Mouse (Mus musculus) heart, embryonic 11.5 days (tissue): ENCODE data around the gene Litaf. TPM values are rescaled to one million over a fixed set of nuclear protein-coding genes. Genes with fewer than 3 reads are reported as not detected.

Source experiments
- ATAC-seq: fragments of 200-750 bp; cut with Nextera tagmentation; replicated peaks from 2 replicates; pipeline ENCODE4 v1.8.0; 2017; ENCODE audit warnings: moderate library complexity; ENCODE audit not compliant: insufficient number of reproducible peaks, low FRiP score, low TSS enrichment
- H3K27ac ChIP-seq: fragments of 300-500 bp; sonication (generic); 2 replicates; pipeline ENCODE4 v1.5.1; 2014; ENCODE audit warnings: mild to moderate bottlenecking, low read depth, low read length
- H3K27me3 ChIP-seq: fragments of 300-500 bp; sonication (generic); 2 replicates; pipeline ENCODE4 v1.6.1; 2014; ENCODE audit warnings: mild to moderate bottlenecking, low read length, mixed read lengths; ENCODE audit not compliant: control insufficient read depth, insufficient read depth
- H3K36me3 ChIP-seq: fragments of 300-500 bp; sonication (generic); 2 replicates; pipeline ENCODE4 v1.6.1; 2014; ENCODE audit warnings: mild to moderate bottlenecking, low read length, moderate library complexity, mixed read lengths; ENCODE audit not compliant: control insufficient read depth, insufficient read depth
- H3K4me1 ChIP-seq: fragments of 300-500 bp; sonication (generic); 2 replicates; pipeline ENCODE4 v1.6.1; 2014; ENCODE audit warnings: low read length; ENCODE audit not compliant: control insufficient read depth, insufficient read depth
- H3K4me2 ChIP-seq: fragments of 300-500 bp; sonication (generic); 2 replicates; pipeline ENCODE4 v1.6.1; 2014; ENCODE audit warnings: mild to moderate bottlenecking, moderate library complexity
- H3K4me3 ChIP-seq: fragments of 300-500 bp; sonication (generic); 2 replicates; pipeline ENCODE4 v1.5.1; 2014; ENCODE audit warnings: low read depth, low read length
- H3K9ac ChIP-seq: fragments of 300-500 bp; sonication (generic); 2 replicates; pipeline ENCODE4 v1.6.1; 2014; ENCODE audit warnings: mild to moderate bottlenecking, low read depth, low read length, moderate library complexity
- H3K9me3 ChIP-seq: fragments of 300-500 bp; sonication (generic); replicated peaks from 2 replicates; pipeline ENCODE4 v1.6.1; 2016; ENCODE audit warnings: low read length; ENCODE audit not compliant: control insufficient read depth
- WGBS: fragments of 180-500 bp; shearing (Covaris S2); extraction: QIAGEN DNeasy Blood & Tissue Kit; methylation state at CpG from one replicate; pipeline ENCODE4 v1.1.7; 2014; ENCODE audit not compliant: insufficient replicate concordance; 5-methylcytosine and 5-hydroxymethylcytosine counted together
- polyA plus RNA-seq: library from polyadenylated mRNA; unstranded; fragments of >200 nt; fragmentation: Nextera tagmentation; extraction: Ambion mirVana; gene quantifications from 2 replicates; pipeline ENCODE4 v1.2.1, GENCODE M21; 2014

Litaf gene
- polyA plus RNA-seq: 61.6 and 63.8 TPM in 2 replicates

- peak; percentile 96 for ATAC-seq
- H3K4me1 ChIP-seq: peaks cover 40% of the 10 kb centered on the region
- H3K9ac ChIP-seq: peak within 1 kb of the TSS; percentile 95
- H3K9me3 ChIP-seq: no peaks in the 10 kb centered on the region
- under 1% methylated on average over 78 of the region's 78 CpGs for WGBS
- no peaks in the 10 kb centered on the region for H3K36me3 ChIP-seq
- peak within 1 kb of the TSS; percentile 82 for H3K4me3 ChIP-seq
- peak within 1 kb of the TSS; percentile 95 for H3K27ac ChIP-seq
- H3K27me3 ChIP-seq: no peaks in the 10 kb centered on the region
- peak within 1 kb of the TSS; percentile 85 for H3K4me2 ChIP-seq
Measured at GRCm38 (mm10) chr16:11066029-11066832, at the start of gene Litaf. TSS of gene Litaf (minus strand) at chr16:11066157.

GRCm38 (mm10) chr16:11109198-11109740 lies 43.3 kb upstream of the Litaf start:
- no peaks in the 10 kb centered on the region for H3K4me1 ChIP-seq
- no peak overlapping the region for H3K4me3 ChIP-seq
- ATAC-seq: no peak
- no peaks in the 10 kb centered on the region for H3K27me3 ChIP-seq
- no peak overlapping the region for H3K4me2 ChIP-seq
- 76% methylated on average over 4 of the region's 4 CpGs for WGBS
- no peak overlapping the region for H3K27ac ChIP-seq
- no peaks in the 10 kb centered on the region for H3K36me3 ChIP-seq
- H3K9me3 ChIP-seq: no peaks in the 10 kb centered on the region
- H3K9ac ChIP-seq: no peak overlapping the region

DNA sequence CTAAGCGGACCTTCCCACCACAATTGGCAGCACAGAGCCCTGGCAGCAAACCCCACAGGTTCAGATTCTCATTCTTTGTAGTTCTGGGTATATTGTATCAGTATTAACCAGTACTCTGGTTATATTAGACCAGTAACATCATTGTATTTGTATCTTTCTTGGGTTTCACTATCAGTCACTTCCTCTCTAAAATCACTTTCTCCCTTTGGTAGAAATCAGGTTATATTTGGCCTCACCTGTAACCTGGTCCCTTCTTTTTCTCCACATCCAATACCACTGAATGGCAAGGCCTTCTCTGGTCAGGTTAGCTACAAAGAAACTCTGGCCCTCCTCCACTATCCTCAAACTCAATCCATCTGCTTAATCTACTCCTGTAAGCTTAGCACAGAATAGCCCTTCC lies 38.9 kb upstream of the Litaf start:
- WGBS: 80% methylated on average over 1 of the region's 1 CpGs
- no peak overlapping the region for H3K4me2 ChIP-seq
- no peak for ATAC-seq
- H3K27me3 ChIP-seq: no peaks in the 10 kb centered on the region
- H3K4me3 ChIP-seq: no peak overlapping the region
- H3K4me1 ChIP-seq: no peaks in the 10 kb centered on the region
- H3K9ac ChIP-seq: no peak overlapping the region
- H3K36me3 ChIP-seq: no peaks in the 10 kb centered on the region
- no peak overlapping the region for H3K27ac ChIP-seq
- H3K9me3 ChIP-seq: no peaks in the 10 kb centered on the region

DNA sequence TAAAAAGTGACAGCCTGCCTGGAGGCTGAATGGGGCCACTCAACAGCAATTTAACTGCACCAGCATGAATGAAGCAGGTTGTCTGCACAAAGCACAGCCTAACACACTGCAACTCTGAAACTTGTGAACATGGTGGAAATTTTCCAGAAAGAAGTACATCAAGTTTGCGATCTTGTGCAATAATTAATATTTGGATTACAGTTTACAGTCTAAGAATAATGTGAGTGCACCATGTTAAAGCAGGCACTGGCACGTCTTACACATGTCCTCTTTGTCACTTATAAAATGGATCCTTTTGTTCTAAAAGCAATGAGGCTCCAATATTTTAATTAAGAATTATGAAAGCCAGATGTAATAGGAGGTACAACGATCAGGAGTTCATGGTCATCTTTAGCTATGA lies 31.3 kb upstream of the Litaf start:
- 90% methylated on average over 3 of the region's 3 CpGs for WGBS
- Histone ChIP-seq H3K4me1 (peaks cover 8% of the 10 kb centered on the region), H3K4me2 (no peak overlapping the region)

GRCm38 (mm10) chr16:11093717-11094386 lies 27.9 kb upstream of the Litaf start:
- WGBS: 80% methylated on average over 13 of the region's 13 CpGs
- Histone ChIP-seq H3K9ac (no peak overlapping the region), H3K9me3 (no peaks in the 10 kb centered on the region), H3K27ac (peak overlapping the region; percentile 57; the same call in 1 of the 2 replicates), H3K27me3 (no peaks in the 10 kb centered on the region), H3K4me1 (peaks cover 14% of the 10 kb centered on the region), H3K4me2 (no peak overlapping the region), H3K36me3 (peaks cover 11% of the 10 kb centered on the region), H3K4me3 (no peak overlapping the region)
- ATAC-seq: no peak

More for the DNA sequence above, 31.3 kb upstream of the Litaf start:
- Histone ChIP-seq H3K4me3 (no peak overlapping the region), H3K9ac (no peak overlapping the region), H3K36me3 (no peaks in the 10 kb centered on the region; the same call in 1 of the 2 replicates), H3K27me3 (no peaks in the 10 kb centered on the region), H3K27ac (no peak overlapping the region), H3K9me3 (no peaks in the 10 kb centered on the region)
- no peak for ATAC-seq

- H3K4me1 ChIP-seq: peaks cover 14% of the 10 kb centered on the region
- no peaks in the 10 kb centered on the region for H3K27me3 ChIP-seq
- peak overlapping the region; percentile 57 for H3K27ac ChIP-seq
- WGBS: 52% methylated on average over 3 of the region's 3 CpGs
- no peak overlapping the region for H3K4me2 ChIP-seq
- no peak for ATAC-seq
- peaks cover 15% of the 10 kb centered on the region for H3K36me3 ChIP-seq
- no peak overlapping the region for H3K9ac ChIP-seq
- H3K9me3 ChIP-seq: no peaks in the 10 kb centered on the region
- H3K4me3 ChIP-seq: no peak overlapping the region
Measured at GRCm38 (mm10) chr16:11092523-11092922, 26.6 kb upstream of the Litaf start.

DNA sequence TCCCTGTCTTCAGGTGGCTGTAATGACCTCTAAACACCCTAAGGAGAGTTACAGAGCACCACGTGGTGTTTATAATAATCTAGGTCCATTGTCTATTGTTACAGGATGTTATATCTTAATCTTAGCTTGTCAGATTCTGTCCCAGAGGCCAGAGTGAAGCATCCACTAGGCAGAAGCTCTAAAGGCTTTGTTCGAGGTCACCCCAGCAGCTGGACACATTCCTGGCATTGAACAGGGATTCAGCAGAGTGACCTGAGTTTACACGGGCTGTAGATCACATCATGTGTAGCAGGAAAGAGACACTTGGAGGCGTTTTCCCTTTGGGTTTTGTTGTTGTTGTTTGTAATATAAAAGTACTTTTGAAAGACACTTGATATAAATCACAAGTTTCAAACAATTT lies 26.1 kb upstream of the Litaf start:
- no peak overlapping the region for H3K9ac ChIP-seq
- 49% methylated on average over 4 of the region's 4 CpGs for WGBS
- peaks cover 14% of the 10 kb centered on the region for H3K4me1 ChIP-seq
- H3K27ac ChIP-seq: peak overlapping the region; percentile 41; the same call in 1 of the 2 replicates
- no peak overlapping the region for H3K4me2 ChIP-seq
- ATAC-seq: no peak
- H3K9me3 ChIP-seq: no peaks in the 10 kb centered on the region
- H3K36me3 ChIP-seq: peaks cover 17% of the 10 kb centered on the region
- no peaks in the 10 kb centered on the region for H3K27me3 ChIP-seq
- no peak overlapping the region for H3K4me3 ChIP-seq

DNA sequence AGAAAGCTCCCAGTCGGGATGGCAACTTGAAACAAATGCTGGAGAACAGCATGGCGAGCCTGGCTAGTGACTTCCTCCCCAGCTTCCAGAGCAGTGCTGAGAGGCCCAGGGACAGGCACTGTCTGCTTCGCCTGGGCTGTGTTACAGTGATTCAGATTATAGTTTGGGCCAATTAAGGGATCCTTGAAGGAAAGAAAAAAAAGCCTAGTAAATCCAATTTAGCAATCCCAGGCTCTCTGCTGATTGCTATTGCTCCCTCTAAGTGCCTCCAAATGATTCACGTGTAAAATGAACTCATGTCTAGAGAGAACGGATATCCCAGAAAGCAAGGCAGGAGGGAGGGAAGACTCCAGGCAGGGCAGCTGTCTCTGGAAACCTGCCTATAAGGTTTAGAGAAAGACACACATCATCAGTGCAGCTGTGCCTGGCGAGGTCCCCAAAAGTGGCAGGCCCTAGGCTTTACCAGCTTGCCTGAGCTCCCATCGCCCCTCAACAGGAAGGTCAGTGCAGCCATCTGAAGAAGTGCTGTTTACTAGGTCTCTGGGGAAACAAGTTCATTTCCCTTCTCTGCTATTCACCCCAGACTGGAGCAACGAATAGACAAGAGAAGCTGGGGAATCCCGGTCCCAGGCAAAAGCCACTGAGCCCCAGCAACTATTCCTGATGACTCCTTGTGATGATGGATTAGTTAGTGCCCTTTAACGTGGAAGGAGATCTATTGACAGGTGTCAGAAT lies 25.0 kb upstream of the Litaf start:
- Histone ChIP-seq H3K9ac (no peak overlapping the region), H3K4me1 (peaks cover 14% of the 10 kb centered on the region), H3K27me3 (no peaks in the 10 kb centered on the region), H3K36me3 (peaks cover 17% of the 10 kb centered on the region), H3K27ac (peak overlapping the region; percentile 6; the same call in 1 of the 2 replicates), H3K9me3 (no peaks in the 10 kb centered on the region), H3K4me3 (no peak overlapping the region), H3K4me2 (no peak overlapping the region)
- ATAC-seq: no peak
- WGBS: 85% methylated on average over 10 of the region's 10 CpGs
